Mouse (Mus musculus) CH12.LX (cell line): ENCODE results near the gene P4ha1. TPM values are rescaled to one million over a fixed set of nuclear protein-coding genes. Genes with fewer than 3 reads are reported as not detected.
A peak's percentile ranks its signal among the peaks of the same experiment; 100 is the strongest.

ENCODE experiments used
- DNase-seq: peaks from one replicate; pipeline ENCODE4 v3.0.0-alpha.2; 2013; ENCODE audit errors: extremely low read depth
- H3K27ac ChIP-seq: 2 replicates; pipeline ENCODE4 v1.5.1; 2012; ENCODE audit warnings: low read depth, mild to moderate bottlenecking, control low read depth, moderate library complexity; ENCODE audit not compliant: insufficient read depth
- H3K27me3 ChIP-seq: replicated peaks from 2 replicates; pipeline ENCODE3; 2012; ENCODE audit warnings: inconsistent platforms
- H3K36me3 ChIP-seq, 2 experiments: replicated peaks in 1 of 2; 2 replicates each; pipeline versions ENCODE3 to v1.6.1; 2012; ENCODE audit warnings: inconsistent platforms in 1 of 2, low read length in 1 of 2, mild to moderate bottlenecking in 1 of 2, mixed read lengths in 1 of 2, moderate library complexity in 1 of 2; ENCODE audit not compliant: control insufficient read depth in 1 of 2, insufficient read depth in 1 of 2
- H3K4me1 ChIP-seq, 2 experiments: 2 replicates each; pipeline ENCODE4 v1.6.1; 2012; ENCODE audit warnings: inconsistent platforms in 1 of 2, moderate library complexity in 1 of 2; ENCODE audit not compliant: insufficient read depth in 2 of 2, control insufficient read depth in 1 of 2
- H3K4me2 ChIP-seq: 2 replicates; pipeline ENCODE4 v1.6.1; 2012; ENCODE audit warnings: low read depth, mild to moderate bottlenecking, control low read depth; ENCODE audit not compliant: poor library complexity, insufficient read depth, severe bottlenecking
- H3K4me3 ChIP-seq, 3 experiments: fragments of 150-350 bp in 1 of 3; sonication (generic) in 1 of 3; replicated peaks in 1 of 3; 2 replicates each; pipeline versions ENCODE3 to v1.5.1; 2011 to 2012; ENCODE audit warnings: low read depth in 2 of 3, low read length in 2 of 3, mild to moderate bottlenecking in 2 of 3, moderate library complexity in 2 of 3, control low read depth in 1 of 3, improper control_type of control experiment in 1 of 3, inconsistent platforms in 1 of 3, mixed read lengths in 1 of 3; ENCODE audit not compliant: poor library complexity in 1 of 3
- H3K79me2 ChIP-seq: replicated peaks from 2 replicates; pipeline ENCODE4 v1.6.1; 2012; ENCODE audit warnings: mild to moderate bottlenecking, moderate library complexity; ENCODE audit not compliant: control insufficient read depth, poor library complexity, insufficient read depth, severe bottlenecking; ENCODE audit errors: extremely low read depth
- H3K9ac ChIP-seq: 2 replicates; pipeline ENCODE4 v1.6.1; 2012; ENCODE audit warnings: low read depth, mild to moderate bottlenecking, control low read depth, moderate library complexity; ENCODE audit not compliant: insufficient read depth
- H3K9me3 ChIP-seq: replicated peaks from 2 replicates; pipeline ENCODE3; 2012; ENCODE audit warnings: low read length, inconsistent platforms, mixed read lengths
- BHLHE40 ChIP-seq: IDR thresholded peaks from 2 replicates; pipeline ENCODE4 v1.6.1; 2011; ENCODE audit warnings: mild to moderate bottlenecking, low read depth, low read length, improper control_type of control experiment
- EP300 ChIP-seq: IDR thresholded peaks from 2 replicates; pipeline ENCODE4 v1.6.1; 2011; ENCODE audit warnings: low read length, improper control_type of control experiment
- GABPA ChIP-seq: IDR thresholded peaks from 2 replicates; pipeline ENCODE4 v1.6.1; 2012; ENCODE audit warnings: low read depth, low read length, improper control_type of control experiment, inconsistent platforms; ENCODE audit not compliant: insufficient replicate concordance
- IRF4 ChIP-seq: IDR thresholded peaks from 2 replicates; pipeline ENCODE4 v1.6.1; 2014; ENCODE audit warnings: low read depth, mild to moderate bottlenecking, inconsistent platforms, low read length, improper control_type of control experiment
- JUN ChIP-seq: IDR thresholded peaks from 2 replicates; pipeline ENCODE4 v1.6.1; 2011; ENCODE audit warnings: low read depth, mild to moderate bottlenecking, low read length, improper control_type of control experiment, moderate library complexity; ENCODE audit not compliant: insufficient read depth
- JUND ChIP-seq: conservative IDR thresholded peaks from 2 replicates; pipeline ENCODE4 v1.6.1; 2011; ENCODE audit warnings: low read depth, low read length, improper control_type of control experiment
- KAT2A ChIP-seq: IDR thresholded peaks from 2 replicates; pipeline ENCODE4 v1.6.1; 2012; ENCODE audit warnings: low read length, improper control_type of control experiment, inconsistent platforms; ENCODE audit not compliant: insufficient replicate concordance
- MAZ ChIP-seq: IDR thresholded peaks from 2 replicates; pipeline ENCODE4 v1.6.1; 2012; ENCODE audit warnings: low read depth, mild to moderate bottlenecking, inconsistent platforms, low read length, improper control_type of control experiment, moderate library complexity
- MYC ChIP-seq: IDR thresholded peaks from 2 replicates; pipeline ENCODE4 v1.6.1; 2011; ENCODE audit warnings: low read depth, mild to moderate bottlenecking, improper control_type of control experiment, low read length
- NELFE ChIP-seq: IDR thresholded peaks from 2 replicates; pipeline ENCODE4 v1.6.1; 2011; ENCODE audit warnings: low read depth, low read length, improper control_type of control experiment
- NRF1 ChIP-seq: IDR thresholded peaks from 2 replicates; pipeline ENCODE4 v1.6.1; 2014; ENCODE audit warnings: low read depth, mild to moderate bottlenecking, inconsistent platforms, low read length, improper control_type of control experiment, moderate library complexity
- POLR2A ChIP-seq: IDR thresholded peaks from 2 replicates; pipeline ENCODE4 v1.6.1; 2011; ENCODE audit warnings: low read depth, mild to moderate bottlenecking, improper control_type of control experiment, low read length
- POLR2AphosphoS2 ChIP-seq: IDR thresholded peaks from 2 replicates; pipeline ENCODE4 v1.6.1; 2011; ENCODE audit warnings: low read depth, low read length, improper control_type of control experiment
- RAD21 ChIP-seq: IDR thresholded peaks from 2 replicates; pipeline ENCODE4 v1.6.1; 2011; ENCODE audit warnings: low read depth, mild to moderate bottlenecking, low read length, improper control_type of control experiment, moderate library complexity
- SIN3A ChIP-seq: IDR thresholded peaks from 2 replicates; pipeline ENCODE4 v1.6.1; 2012; ENCODE audit warnings: low read length, improper control_type of control experiment, inconsistent platforms
- SMC3 ChIP-seq: IDR thresholded peaks from 2 replicates; pipeline ENCODE4 v1.6.1; 2011; ENCODE audit warnings: low read depth, low read length, improper control_type of control experiment
- TCF12 ChIP-seq: IDR thresholded peaks from 2 replicates; pipeline ENCODE4 v1.6.1; 2014; ENCODE audit warnings: low read depth, mild to moderate bottlenecking, inconsistent platforms, low read length, improper control_type of control experiment
- UBTF ChIP-seq: IDR thresholded peaks from 2 replicates; pipeline ENCODE4 v1.6.1; 2012; ENCODE audit warnings: low read depth, mild to moderate bottlenecking, inconsistent platforms, low read length, improper control_type of control experiment, moderate library complexity
- ZC3H11A ChIP-seq: IDR thresholded peaks from 2 replicates; pipeline ENCODE4 v1.6.1; 2012; ENCODE audit warnings: low read depth, mild to moderate bottlenecking, inconsistent platforms, low read length, improper control_type of control experiment
- ZMIZ1 ChIP-seq: IDR thresholded peaks from 2 replicates; pipeline ENCODE4 v1.6.1; 2012; ENCODE audit warnings: low read depth, mild to moderate bottlenecking, inconsistent platforms, low read length, improper control_type of control experiment
- dilution Hi-C: fragments of 300-500 bp; cut with MboI; formaldehyde crosslinking; loops from 2 replicates; pipeline ENCODE4 v1.14.3; 2020; ENCODE audit warnings: low sequenced_read_pairs; ENCODE audit not compliant: extremely low pct_unique_long_range_greater_than_20kb, extremely low pct_ligation_motif_present
- in situ Hi-C: fragments of 300-500 bp; cut with MboI; formaldehyde crosslinking; loops from 3 replicates; pipeline ENCODE4 v1.14.3; 2019; ENCODE audit warnings: low sequenced_read_pairs, low pct_ligation_motif_present, low pct_unique_long_range_greater_than_20kb, mixed read lengths
- polyA plus RNA-seq: library from polyadenylated mRNA; unstranded; fragments of >175 nt; gene quantifications from 2 replicates; pipeline ENCODE4 v1.2.1, GENCODE M21; 2012; ENCODE audit warnings: low read depth; ENCODE audit not compliant: insufficient read length
- total RNA-seq, 2 experiments: library from RNA; depleted of rRNA; stranded (reverse); fragments of 300-350 nt in 1 of 2; fragments of >200 nt in 1 of 2; gene quantifications; 2 replicates each; pipeline ENCODE4 v1.2.3; 2012 to 2014

P4ha1 gene
- total and polyA plus RNA-seq, 3 experiments = 38.4 to 138 (median 87.2) TPM

GRCm38 (mm10) chr10:59368729-59369128 is 45.6 kb downstream of the P4ha1 start:
- Histone ChIP-seq H3K4me3 (no peak overlapping the region), H3K4me2 (no peak overlapping the region), H3K4me1 (peaks cover 6 to 12% of the 10 kb centered on the region in 2 experiments), H3K79me2 (no peaks in the 10 kb centered on the region), H3K9ac (no peak overlapping the region), H3K9me3 (no peaks in the 10 kb centered on the region), H3K27ac (no peak overlapping the region), H3K36me3 (peaks cover 62 to 96% of the 10 kb centered on the region in 2 experiments), H3K27me3 (no peaks in the 10 kb centered on the region)
- no peak for DNase-seq
- in situ Hi-C loops = no loop called here
- dilution Hi-C loops = no loop called here
- TF ChIP-seq RAD21 (no peak), JUND (no peak), MYC (no peak), NELFE (no peak), MAZ (no peak), ZC3H11A (no peak), JUN (no peak), NRF1 (no peak), TCF12 (no peak), UBTF (no peak), GABPA (no peak)

GRCm38 (mm10) chr10:59369426-59369825 is 46.3 kb downstream of the P4ha1 start:
- Histone ChIP-seq H3K79me2 (no peaks in the 10 kb centered on the region), H3K9ac (no peak overlapping the region), H3K27ac (no peak overlapping the region)
- TF ChIP-seq ZMIZ1 (no peak), POLR2AphosphoS2 (no peak), IRF4 (peak; percentile 37; the same call in 1 of the 2 replicates), KAT2A (no peak), BHLHE40 (peak; percentile 82), ZC3H11A (no peak), JUND (peak; percentile 44; the same call in 1 of the 2 replicates), MYC (no peak), POLR2A (no peak), SIN3A (no peak), EP300 (peak; percentile 55; the same call in 1 of the 2 replicates), SMC3 (no peak), NELFE (no peak)
- TF ChIP-seq, all 38 proteins: peak for 4
- H3K4me2 ChIP-seq = no peak overlapping the region
- in situ Hi-C loops = no loop called here
- H3K9me3 ChIP-seq = no peaks in the 10 kb centered on the region
- peaks cover 6 to 14% of the 10 kb centered on the region in 2 experiments for H3K4me1 ChIP-seq
- H3K4me3 ChIP-seq = no peak overlapping the region
- peak; percentile 37 for DNase-seq
- H3K36me3 ChIP-seq = peaks cover 59 to 96% of the 10 kb centered on the region in 2 experiments
- dilution Hi-C loops = no loop called here
- H3K27me3 ChIP-seq = no peaks in the 10 kb centered on the region
